Mouse (Mus musculus) testis, adult 2 months (tissue): ENCODE results near the gene Syt2.

ENCODE experiments used
- CTCF ChIP-seq: fragments of 200-500 bp; IDR thresholded peaks from 2 replicates; pipeline ENCODE4 v1.5.1; 2012; ENCODE audit warnings: low read depth, mild to moderate bottlenecking, inconsistent platforms, low read length, moderate library complexity; ENCODE audit not compliant: control insufficient read depth, insufficient read depth, insufficient replicate concordance
- POLR2A ChIP-seq: fragments of 200-500 bp; IDR thresholded peaks from 2 replicates; pipeline ENCODE4 v1.6.1; 2012; ENCODE audit warnings: low read depth, mild to moderate bottlenecking, inconsistent platforms, low read length, moderate library complexity; ENCODE audit not compliant: control insufficient read depth

DNA sequence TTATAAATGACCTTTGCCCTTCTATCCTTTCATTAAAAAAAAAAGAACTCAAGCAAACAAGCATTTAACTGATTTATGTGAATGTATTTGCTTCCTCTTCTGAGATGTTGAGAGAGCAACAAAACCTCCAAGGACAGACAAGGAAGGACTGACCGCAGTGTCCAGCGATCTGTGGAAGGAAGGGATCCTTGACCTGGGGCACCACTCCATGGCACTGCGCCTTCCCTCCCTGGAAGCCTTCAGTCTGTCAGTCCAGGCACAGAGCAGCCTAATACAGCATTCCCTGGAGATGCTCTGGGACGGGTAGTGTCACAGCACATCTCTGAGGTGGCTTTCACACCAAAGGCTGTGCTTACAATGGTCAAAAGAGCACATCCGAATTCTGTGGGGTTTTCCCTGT, 136.3 kb downstream of the Syt2 start:
- no peak for TF ChIP-seq POLR2A
- TF ChIP-seq CTCF, result no peak
